31 mouse cellular contexts compared by ENCODE assay signal in the genomic region with DNA sequence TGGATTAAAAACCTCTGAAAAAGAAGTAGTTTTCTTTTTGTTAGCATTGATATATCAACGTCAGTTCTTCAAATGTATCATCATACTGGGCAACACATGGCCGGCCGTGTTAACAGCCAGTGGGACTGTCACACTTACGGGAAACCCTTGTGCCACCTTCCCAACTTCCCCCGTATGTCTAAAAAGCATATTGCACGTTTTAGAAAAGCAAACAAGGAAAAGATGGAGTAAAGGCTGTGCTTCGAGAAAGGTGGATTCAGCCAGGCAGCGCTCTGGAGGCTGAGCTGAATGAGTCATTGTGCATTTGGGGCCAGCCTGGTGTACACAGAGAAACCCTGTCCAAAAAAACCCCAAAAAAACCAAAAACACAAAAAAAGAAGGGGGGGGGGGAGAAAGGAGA.
"Had no signal": no experiment of that assay in that cellular context is flagged by ENCODE, and none has a peak within 500 bp of the region (broad histone marks: within the 10 kb centered on the region; RNA-seq: fewer than 3 reads in every experiment).

No protein-coding gene starts in this region.

- DNase-seq: left cerebral cortex, postnatal 4 days; liver; liver, embryonic 13.5 days; liver, postnatal 0 days; lung, adult 18-20 months; lung, adult 2 months; lung, embryonic 14.5 days; lung, postnatal 10 days; lung, postnatal 14 days; lung, postnatal 36 days; lung, postnatal 4 days; midbrain, embryonic 14.5 days had no signal

- ATAC-seq: liver, embryonic 12.5 days; liver, postnatal 0 days; lung, postnatal 0 days; midbrain, embryonic 13.5 days; midbrain, embryonic 16.5 days had no signal

- H3K36me3 ChIP-seq: limb, embryonic 10.5 days; limb, embryonic 12.5 days; limb, embryonic 13.5 days; limb, embryonic 15.5 days; liver, embryonic 12.5 days; liver, embryonic 13.5 days; liver, embryonic 15.5 days; lung, embryonic 15.5 days; midbrain, embryonic 10.5 days; midbrain, embryonic 12.5 days; midbrain, embryonic 13.5 days; neural tube, embryonic 12.5 days; neural tube, embryonic 13.5 days had no signal

- H3K9me3 ChIP-seq: limb, embryonic 10.5 days; limb, embryonic 12.5 days; limb, embryonic 13.5 days; limb, embryonic 15.5 days; liver, embryonic 12.5 days; liver, embryonic 13.5 days; liver, embryonic 15.5 days; lung, embryonic 15.5 days; megakaryocyte, embryonic 14.5 days; midbrain, embryonic 10.5 days; midbrain, embryonic 12.5 days; midbrain, embryonic 13.5 days; neural tube, embryonic 12.5 days; neural tube, embryonic 13.5 days had no signal

- H3K9ac ChIP-seq: limb, embryonic 12.5 days; limb, embryonic 13.5 days; limb, embryonic 15.5 days; liver, embryonic 12.5 days; liver, embryonic 13.5 days; liver, embryonic 14.5 days; liver, embryonic 15.5 days; liver, postnatal 0 days; lung, embryonic 14.5 days; lung, embryonic 15.5 days; midbrain, embryonic 12.5 days; midbrain, embryonic 13.5 days; neural tube, embryonic 12.5 days; neural tube, embryonic 13.5 days had no signal

- H3K4me3 ChIP-seq: limb, embryonic 10.5 days; limb, embryonic 12.5 days; limb, embryonic 13.5 days; limb, embryonic 15.5 days; liver, embryonic 12.5 days; liver, embryonic 13.5 days; liver, embryonic 15.5 days; lung, embryonic 15.5 days; megakaryocyte, embryonic 14.5 days; midbrain, embryonic 10.5 days; midbrain, embryonic 12.5 days; midbrain, embryonic 13.5 days; myocyte; neural tube, embryonic 12.5 days; neural tube, embryonic 13.5 days had no signal

- H3K4me2 ChIP-seq: limb, embryonic 12.5 days; limb, embryonic 13.5 days; limb, embryonic 15.5 days; liver, embryonic 11.5 days; liver, embryonic 12.5 days; liver, embryonic 13.5 days; liver, embryonic 15.5 days; lung, embryonic 14.5 days; lung, embryonic 15.5 days; midbrain, embryonic 12.5 days; midbrain, embryonic 13.5 days; neural tube, embryonic 12.5 days; neural tube, embryonic 13.5 days had no signal

- H3K27me3 ChIP-seq: limb, embryonic 12.5 days; limb, embryonic 15.5 days; liver, embryonic 12.5 days; liver, embryonic 13.5 days; liver, embryonic 15.5 days; lung, embryonic 15.5 days; megakaryocyte, embryonic 14.5 days; neural tube, embryonic 12.5 days had no signal

- H3K27ac ChIP-seq: limb, embryonic 10.5 days; limb, embryonic 12.5 days; limb, embryonic 13.5 days; limb, embryonic 15.5 days; liver, embryonic 12.5 days; liver, embryonic 13.5 days; liver, embryonic 14.5 days; liver, embryonic 15.5 days; lung, embryonic 15.5 days; macrophage; midbrain, embryonic 10.5 days; midbrain, embryonic 12.5 days; midbrain, embryonic 13.5 days; neural tube, embryonic 12.5 days; neural tube, embryonic 13.5 days had no signal

- H3K4me1 ChIP-seq: limb, embryonic 10.5 days; limb, embryonic 12.5 days; limb, embryonic 13.5 days; limb, embryonic 15.5 days; liver, embryonic 12.5 days; liver, embryonic 13.5 days; liver, embryonic 15.5 days; lung, embryonic 15.5 days; megakaryocyte, embryonic 14.5 days; midbrain, embryonic 12.5 days; neural tube, embryonic 12.5 days; neural tube, embryonic 13.5 days had no signal
